Mouse (Mus musculus) layer of hippocampus, postnatal 10 days (tissue): ENCODE data around the gene Ppig. TPM values are rescaled to one million over a fixed set of nuclear protein-coding genes. Genes with fewer than 3 reads are reported as not detected.

ENCODE experiments used
- DNase-seq, 2 experiments: peaks; one replicate each; pipeline ENCODE4 v3.0.0; 2021; ENCODE audit warnings: low spot score in 2 of 2
- total RNA-seq, 2 experiments: library from RNA; stranded (reverse); gene quantifications; 2 replicates each; pipeline ENCODE4 v1.2.3; 2021

The Ppig gene
- total RNA-seq, 2 experiments from 2014 or later, result 56.8 to 65.8 TPM

GRCm38 (mm10) chr2:69760980-69761379 is 38.6 kb downstream of the Ppig start:
- no peak for DNase-seq

- no peak for DNase-seq
Measured at GRCm38 (mm10) chr2:69763340-69763739, 41.0 kb downstream of the Ppig start.

DNA sequence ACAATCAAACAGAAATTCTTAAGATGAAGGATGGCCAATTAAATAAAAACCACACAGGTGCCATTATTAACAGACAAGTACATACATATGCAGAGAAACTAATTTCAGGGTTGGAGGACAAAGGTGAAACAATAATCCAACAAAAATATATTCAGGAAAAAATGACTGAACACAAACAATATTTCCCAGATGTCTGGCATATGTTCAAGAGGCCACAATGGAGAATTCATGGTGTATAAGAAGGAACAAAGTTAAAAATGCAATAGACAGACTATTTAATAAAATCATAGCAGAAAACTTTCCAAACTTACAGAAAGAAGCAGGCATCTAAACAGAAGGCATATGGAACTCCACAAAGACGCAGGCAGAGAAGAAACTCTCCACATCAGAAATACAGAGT is 42.4 kb downstream of the Ppig start:
- no peak for DNase-seq

DNA sequence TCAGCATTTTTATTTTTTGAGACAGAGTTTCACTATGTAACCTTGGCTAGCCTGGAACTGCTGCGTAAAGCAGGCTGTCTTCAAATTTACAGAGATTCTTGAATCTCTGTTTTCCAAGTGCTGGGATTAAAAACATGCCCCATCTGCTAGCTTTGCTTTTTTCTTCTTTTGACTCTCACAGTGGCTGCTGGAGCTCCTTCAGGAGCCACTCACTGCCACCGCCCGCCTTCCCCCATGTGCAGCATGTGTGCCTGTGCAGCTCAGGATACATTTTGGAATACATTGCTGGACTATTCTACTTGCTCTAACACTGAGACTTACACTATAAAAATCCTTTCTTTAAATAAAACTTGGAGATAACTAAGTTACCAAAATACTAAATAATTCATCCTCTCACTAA is 51.0 kb downstream of the Ppig start:
- no peak for DNase-seq

DNA sequence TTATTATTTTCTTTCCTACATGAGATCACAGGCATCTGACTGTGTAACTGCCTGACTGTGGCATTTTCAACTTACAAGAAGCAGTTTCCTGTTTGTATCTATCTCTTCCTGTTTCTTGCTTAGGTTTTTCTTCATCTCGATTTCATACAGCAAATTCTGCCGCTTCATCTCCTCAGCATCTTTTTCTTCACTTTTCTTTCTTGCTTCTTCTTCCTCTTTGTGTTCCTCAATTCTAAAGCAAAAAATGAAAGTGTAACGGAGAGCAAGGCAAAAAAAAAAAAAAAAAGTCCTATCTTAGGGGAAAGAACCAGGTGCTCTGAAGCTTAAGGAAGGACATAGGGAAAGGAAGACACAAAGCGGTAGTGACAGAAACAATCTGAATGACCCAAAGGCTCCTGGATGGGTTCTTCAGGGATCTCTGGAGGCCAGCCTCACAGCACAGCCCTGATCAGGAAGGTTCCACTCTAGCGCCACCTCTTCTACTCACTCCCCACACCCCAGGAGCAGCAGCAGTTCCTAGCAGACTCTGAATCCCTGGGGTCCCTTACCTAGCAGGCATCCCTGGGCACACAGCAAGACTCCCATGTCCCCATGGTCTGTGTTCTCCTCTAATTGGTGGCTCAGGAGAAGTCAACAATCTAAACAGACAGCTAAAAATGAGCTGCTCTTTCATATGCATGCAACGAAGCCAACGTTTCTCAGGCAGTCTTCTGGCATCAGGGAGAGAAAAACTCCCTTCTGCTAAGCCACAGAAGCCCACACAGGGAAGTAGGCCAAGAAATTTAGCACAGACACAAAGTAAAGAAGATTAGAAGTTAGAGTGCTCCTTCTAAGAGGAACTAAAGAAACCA is 55.9 kb downstream of the Ppig start:
- DNase-seq, result peak in 1 of 2 experiments; percentile 27

DNA sequence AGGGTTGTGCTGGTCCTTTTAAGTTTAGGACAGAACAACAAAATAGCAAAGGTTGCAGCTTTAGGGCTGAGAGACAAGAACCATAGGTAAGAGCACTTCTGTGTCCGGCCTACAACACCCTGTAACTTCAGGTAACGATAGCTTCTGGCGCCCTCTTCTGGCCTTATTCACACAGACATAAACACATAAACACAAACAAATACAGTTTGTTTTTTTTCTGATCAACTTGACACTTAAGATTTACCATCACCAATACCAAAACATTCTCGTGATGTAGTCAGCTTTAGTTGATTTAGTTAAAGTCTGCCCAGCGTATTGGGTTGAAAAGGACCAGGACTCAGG is 56.5 kb downstream of the Ppig start:
- peak in 1 of 2 experiments; percentile 15 for DNase-seq

DNA sequence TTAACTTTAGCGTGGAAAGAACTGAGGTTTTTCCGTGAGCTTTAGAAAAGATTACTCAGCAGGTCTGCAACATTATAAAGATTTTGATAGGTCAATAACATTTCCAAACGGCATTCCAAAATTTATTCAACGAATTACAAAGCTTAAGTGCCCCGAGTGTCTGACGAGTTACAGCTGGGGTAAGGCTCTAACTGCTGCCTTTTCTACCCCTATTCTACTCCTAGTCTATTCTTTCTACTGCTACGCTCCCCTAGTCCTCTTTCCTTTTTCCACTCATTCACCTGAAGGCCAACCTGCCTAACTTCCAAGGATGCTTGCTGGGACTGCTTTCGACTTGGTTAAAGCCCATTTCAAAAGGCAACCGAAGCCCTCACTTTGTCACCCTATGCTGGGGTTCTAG is 66.6 kb downstream of the Ppig start:
- DNase-seq, result no peak

DNA sequence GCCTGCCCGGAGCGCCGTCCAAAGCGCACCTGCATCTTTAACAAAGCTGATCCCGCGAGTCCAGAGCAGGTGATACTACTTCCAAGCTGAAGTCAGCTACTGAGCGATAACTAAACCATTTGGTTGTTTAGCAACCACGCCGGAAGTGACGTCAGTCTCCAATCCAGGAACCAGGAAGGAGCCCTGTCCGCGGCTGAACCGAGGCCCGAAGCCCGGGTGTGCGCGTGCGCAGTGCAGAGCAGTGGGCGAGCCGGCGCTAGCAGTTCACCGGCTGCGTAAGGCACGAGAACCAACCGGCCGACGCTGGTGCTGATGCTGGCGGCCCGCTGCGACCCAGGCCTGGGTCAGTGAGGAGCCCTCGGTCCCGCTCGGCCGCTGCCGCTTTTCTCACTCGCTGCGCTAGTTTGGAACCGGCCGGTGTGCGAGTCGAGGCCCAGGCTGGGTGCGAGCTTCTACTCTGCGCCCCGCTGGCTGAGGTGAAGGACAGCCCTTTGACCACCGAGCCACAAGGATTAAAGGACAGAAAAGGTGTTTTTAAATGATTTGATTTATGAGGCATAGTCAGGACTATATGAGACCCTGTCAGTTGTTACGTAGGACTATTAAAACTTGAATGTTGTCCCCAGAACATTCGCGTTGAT is 67.2 kb downstream of the Ppig start, which contains the start of the genes Ccdc173 and Phospho2:
Gene Ccdc173 (minus strand): TSS at position 147 of the 641 bp plus-strand sequence.
Gene Phospho2 (plus strand): TSS at position 195 of the 641 bp plus-strand sequence.
- DNase-seq, result peak; percentile 98

GRCm38 (mm10) chr2:69790285-69790684 is 67.9 kb downstream of the Ppig start:
- peak; percentile 88 for DNase-seq

- DNase-seq, result no peak
Measured at GRCm38 (mm10) chr2:69790722-69791121, 68.4 kb downstream of the Ppig start.

GRCm38 (mm10) chr2:69802911-69803312 is 80.6 kb downstream of the Ppig start:
- peak; percentile 52 to 72 for DNase-seq

Other genes with a start within 250 kb of the Ppig start
- gene Lrp2, start 136.5 kb upstream of the Ppig start, total RNA-seq, result under 1 TPM; 0.74 to 0.78 TPM
- 10 to 100 TPM; 26.7 to 33.2 TPM for gene Bbs5, start 75.4 kb upstream of the Ppig start, total RNA-seq
- gene Klhl41, start 52.4 kb upstream of the Ppig start, total RNA-seq, result under 1 TPM; 0.46 to 0.80 TPM
- gene Fastkd1, start 9.0 kb upstream of the Ppig start, total RNA-seq, result 10 to 100 TPM; 22.9 to 23.1 TPM
- 1 to 10 TPM; 3.4 to 3.8 TPM for gene Ccdc173, start 67.0 kb downstream of the Ppig start, total RNA-seq
- 10 to 100 TPM; 20.2 to 20.8 TPM for gene Phospho2, start 67.1 kb downstream of the Ppig start, total RNA-seq
- gene Klhl23, start 99.4 kb downstream of the Ppig start, total RNA-seq, result 10 to 100 TPM; 82.6 to 92.2 TPM
- gene Ssb, start 139.0 kb downstream of the Ppig start, total RNA-seq, result 100 to 1,000 TPM; 135 to 170 TPM
- gene Mettl5, start 163.1 kb downstream of the Ppig start, total RNA-seq, result 10 to 100 TPM; 12.2 to 14.0 TPM
- 100 to 1,000 TPM; 125 to 134 TPM for gene Ubr3, start 174.7 kb downstream of the Ppig start, total RNA-seq